Mouse (Mus musculus): ENCODE results near the gene Fbxo22. TPM values are rescaled to one million over a fixed set of nuclear protein-coding genes. Genes with fewer than 3 reads are reported as not detected.
"Not testable (repeated sequence)": the region's sequence is repeated elsewhere in the genome, so short reads cannot be mapped to it uniquely, and the experiment has no call there.

Fbxo22 gene
- polyA plus RNA-seq, 1 experiment from 2014 or later, result 63.5 TPM

- Histone ChIP-seq H3K27me3 (ENCODE audit: control insufficient read depth, insufficient read depth, low read length) (no peaks in the 10 kb centered on the region), H3K4me3 (ENCODE audit: low read depth, low read length) (no peak overlapping the region), H3K36me3 (ENCODE audit: control insufficient read depth, insufficient read depth, low read length) (peaks cover 11% of the 10 kb centered on the region), H3K9me3 (ENCODE audit: control insufficient read depth, low read depth, low read length) (no peaks in the 10 kb centered on the region), H3K4me2 (replicated peaks; ENCODE audit: low read depth, low read length) (no peak overlapping the region), H3K4me1 (ENCODE audit: control insufficient read depth, insufficient read depth, low read length) (no peaks in the 10 kb centered on the region), H3K27ac (ENCODE audit: low read length) (no peak overlapping the region), H3K9ac (replicated peaks; ENCODE audit: low read depth, low read length) (no peak overlapping the region)
- no peak for ATAC-seq (ENCODE audit: insufficient number of reproducible peaks, insufficient read depth, low FRiP score, low read depth)
- 57% methylated on average over 10 of the region's 10 CpGs for WGBS
Observed at GRCm38 (mm10) chr9:55229010-55229409, 20.3 kb downstream of the Fbxo22 start.

- no peak overlapping the region for H3K4me3 ChIP-seq (ENCODE audit: low read depth, low read length)
- no peak overlapping the region for H3K4me2 ChIP-seq (replicated peaks; ENCODE audit: low read depth, low read length)
- H3K27ac ChIP-seq (ENCODE audit: low read length), result no peak overlapping the region
- WGBS, result 58% methylated on average over 6 of the region's 6 CpGs
- no peaks in the 10 kb centered on the region for H3K27me3 ChIP-seq (ENCODE audit: control insufficient read depth, insufficient read depth, low read length)
- ATAC-seq (ENCODE audit: insufficient number of reproducible peaks, insufficient read depth, low FRiP score, low read depth), result no peak
- no peaks in the 10 kb centered on the region for H3K36me3 ChIP-seq (ENCODE audit: control insufficient read depth, insufficient read depth, low read length)
- no peak overlapping the region for H3K9ac ChIP-seq (replicated peaks; ENCODE audit: low read depth, low read length)
- H3K4me1 ChIP-seq (ENCODE audit: control insufficient read depth, insufficient read depth, low read length), result no peaks in the 10 kb centered on the region
- H3K9me3 ChIP-seq (ENCODE audit: control insufficient read depth, low read depth, low read length), result no peaks in the 10 kb centered on the region
Observed at GRCm38 (mm10) chr9:55231544-55231943, 22.8 kb downstream of the Fbxo22 start.

GRCm38 (mm10) chr9:55232110-55232509 is 23.4 kb downstream of the Fbxo22 start:
- no peak overlapping the region for H3K27ac ChIP-seq (ENCODE audit: low read length)
- no peak overlapping the region for H3K9ac ChIP-seq (replicated peaks; ENCODE audit: low read depth, low read length)
- ATAC-seq (ENCODE audit: insufficient number of reproducible peaks, insufficient read depth, low FRiP score, low read depth), result no peak
- H3K4me3 ChIP-seq (ENCODE audit: low read depth, low read length), result no peak overlapping the region
- WGBS, result 95% methylated on average over 5 of the region's 5 CpGs
- no peaks in the 10 kb centered on the region for H3K27me3 ChIP-seq (ENCODE audit: control insufficient read depth, insufficient read depth, low read length)
- no peaks in the 10 kb centered on the region for H3K9me3 ChIP-seq (ENCODE audit: control insufficient read depth, low read depth, low read length)
- H3K36me3 ChIP-seq (ENCODE audit: control insufficient read depth, insufficient read depth, low read length), result no peaks in the 10 kb centered on the region
- no peak overlapping the region for H3K4me2 ChIP-seq (replicated peaks; ENCODE audit: low read depth, low read length)
- H3K4me1 ChIP-seq (ENCODE audit: control insufficient read depth, insufficient read depth, low read length), result no peaks in the 10 kb centered on the region

GRCm38 (mm10) chr9:55232586-55232985 is 23.9 kb downstream of the Fbxo22 start:
- no peak overlapping the region for H3K9ac ChIP-seq (replicated peaks; ENCODE audit: low read depth, low read length)
- H3K4me2 ChIP-seq (replicated peaks; ENCODE audit: low read depth, low read length), result no peak overlapping the region
- no peaks in the 10 kb centered on the region for H3K36me3 ChIP-seq (ENCODE audit: control insufficient read depth, insufficient read depth, low read length)
- H3K9me3 ChIP-seq (ENCODE audit: control insufficient read depth, low read depth, low read length), result no peaks in the 10 kb centered on the region
- H3K27ac ChIP-seq (ENCODE audit: low read length), result no peak overlapping the region
- 87% methylated on average over 7 of the region's 7 CpGs for WGBS
- H3K27me3 ChIP-seq (ENCODE audit: control insufficient read depth, insufficient read depth, low read length), result no peaks in the 10 kb centered on the region
- ATAC-seq (ENCODE audit: insufficient number of reproducible peaks, insufficient read depth, low FRiP score, low read depth), result no peak
- no peak overlapping the region for H3K4me3 ChIP-seq (ENCODE audit: low read depth, low read length)
- no peaks in the 10 kb centered on the region for H3K4me1 ChIP-seq (ENCODE audit: control insufficient read depth, insufficient read depth, low read length)

GRCm38 (mm10) chr9:55233076-55233475 is 24.4 kb downstream of the Fbxo22 start:
- H3K9me3 ChIP-seq (ENCODE audit: control insufficient read depth, low read depth, low read length); H3K27me3 ChIP-seq (ENCODE audit: control insufficient read depth, insufficient read depth, low read length); H3K4me3 ChIP-seq (ENCODE audit: low read depth, low read length); ATAC-seq (ENCODE audit: insufficient number of reproducible peaks, insufficient read depth, low FRiP score, low read depth); H3K27ac ChIP-seq (ENCODE audit: low read length); H3K4me2 ChIP-seq (replicated peaks; ENCODE audit: low read depth, low read length); H3K9ac ChIP-seq (replicated peaks; ENCODE audit: low read depth, low read length); H3K4me1 ChIP-seq (ENCODE audit: control insufficient read depth, insufficient read depth, low read length); H3K36me3 ChIP-seq (ENCODE audit: control insufficient read depth, insufficient read depth, low read length): not testable (repeated sequence)
- 54% methylated on average over 11 of the region's 11 CpGs for WGBS

GRCm38 (mm10) chr9:55236235-55237165 is 27.8 kb downstream of the Fbxo22 start:
- Histone ChIP-seq H3K4me1 (ENCODE audit: control insufficient read depth, insufficient read depth, low read length) (no peaks in the 10 kb centered on the region), H3K4me2 (replicated peaks; ENCODE audit: low read depth, low read length) (no peak overlapping the region), H3K27ac (ENCODE audit: low read length) (no peak overlapping the region), H3K9ac (replicated peaks; ENCODE audit: low read depth, low read length) (no peak overlapping the region), H3K27me3 (ENCODE audit: control insufficient read depth, insufficient read depth, low read length) (no peaks in the 10 kb centered on the region), H3K9me3 (ENCODE audit: control insufficient read depth, low read depth, low read length) (no peaks in the 10 kb centered on the region), H3K36me3 (ENCODE audit: control insufficient read depth, insufficient read depth, low read length) (no peaks in the 10 kb centered on the region), H3K4me3 (ENCODE audit: low read depth, low read length) (no peak overlapping the region)
- ATAC-seq (ENCODE audit: insufficient number of reproducible peaks, insufficient read depth, low FRiP score, low read depth), result no peak
- 65% methylated on average over 13 of the region's 13 CpGs for WGBS

GRCm38 (mm10) chr9:55240852-55241251 is 32.1 kb downstream of the Fbxo22 start:
- no peaks in the 10 kb centered on the region for H3K36me3 ChIP-seq (ENCODE audit: control insufficient read depth, insufficient read depth, low read length)
- H3K9ac ChIP-seq (replicated peaks; ENCODE audit: low read depth, low read length), result no peak overlapping the region
- no peak overlapping the region for H3K4me2 ChIP-seq (replicated peaks; ENCODE audit: low read depth, low read length)
- no peak for ATAC-seq (ENCODE audit: insufficient number of reproducible peaks, insufficient read depth, low FRiP score, low read depth)
- H3K9me3 ChIP-seq (ENCODE audit: control insufficient read depth, low read depth, low read length), result no peaks in the 10 kb centered on the region
- no peak overlapping the region for H3K27ac ChIP-seq (ENCODE audit: low read length)
- no peaks in the 10 kb centered on the region for H3K4me1 ChIP-seq (ENCODE audit: control insufficient read depth, insufficient read depth, low read length)
- 82% methylated on average over 5 of the region's 5 CpGs for WGBS
- no peak overlapping the region for H3K4me3 ChIP-seq (ENCODE audit: low read depth, low read length)
- no peaks in the 10 kb centered on the region for H3K27me3 ChIP-seq (ENCODE audit: control insufficient read depth, insufficient read depth, low read length)

GRCm38 (mm10) chr9:55241863-55242685 is 33.3 kb downstream of the Fbxo22 start:
- Histone ChIP-seq H3K4me2 (replicated peaks; ENCODE audit: low read depth, low read length) (peak overlapping the region; percentile 34), H3K27ac (ENCODE audit: low read length) (no peak overlapping the region), H3K4me3 (ENCODE audit: low read depth, low read length) (peak overlapping the region; percentile 21), H3K9ac (replicated peaks; ENCODE audit: low read depth, low read length) (no peak overlapping the region), H3K4me1 (ENCODE audit: control insufficient read depth, insufficient read depth, low read length) (no peaks in the 10 kb centered on the region), H3K27me3 (ENCODE audit: control insufficient read depth, insufficient read depth, low read length) (no peaks in the 10 kb centered on the region), H3K9me3 (ENCODE audit: control insufficient read depth, low read depth, low read length) (no peaks in the 10 kb centered on the region), H3K36me3 (ENCODE audit: control insufficient read depth, insufficient read depth, low read length) (no peaks in the 10 kb centered on the region)
- 33% methylated on average over 24 of the region's 24 CpGs for WGBS
- ATAC-seq (ENCODE audit: insufficient number of reproducible peaks, insufficient read depth, low FRiP score, low read depth), result no peak

All from stomach, embryonic 14.5 days (tissue).